Mouse (Mus musculus) stomach, embryonic 16.5 days (tissue): ENCODE measurements around the gene Ipo11. TPM values are rescaled to one million over a fixed set of nuclear protein-coding genes. Genes with fewer than 3 reads are reported as not detected.

Experiments
- ATAC-seq: fragments of 200-750 bp; cut with Nextera tagmentation; 2 replicates; pipeline ENCODE4 v1.8.0; 2017; ENCODE audit warnings: moderate number of reproducible peaks, moderate TSS enrichment; ENCODE audit not compliant: insufficient read depth, low FRiP score
- H3K27ac ChIP-seq: fragments of 300-500 bp; sonication (generic); 2 replicates; pipeline ENCODE4 v1.5.1; 2014; ENCODE audit warnings: low read length
- H3K27me3 ChIP-seq: fragments of 300-500 bp; sonication (generic); 2 replicates; pipeline ENCODE4 v1.6.1; 2014; ENCODE audit warnings: low read length, control low read depth, mixed read lengths; ENCODE audit not compliant: control insufficient read depth, insufficient read depth
- H3K36me3 ChIP-seq: fragments of 300-500 bp; sonication (generic); 2 replicates; pipeline ENCODE4 v1.6.1; 2014; ENCODE audit warnings: low read length; ENCODE audit not compliant: control insufficient read depth, insufficient read depth
- H3K4me1 ChIP-seq: fragments of 300-500 bp; sonication (generic); 2 replicates; pipeline ENCODE4 v1.6.1; 2014; ENCODE audit warnings: low read length, control low read depth, mixed read lengths; ENCODE audit not compliant: control insufficient read depth, insufficient read depth
- H3K4me2 ChIP-seq: fragments of 300-500 bp; sonication (generic); 2 replicates; pipeline ENCODE4 v1.6.1; 2014; ENCODE audit warnings: low read depth, low read length, mixed read lengths
- H3K4me3 ChIP-seq: fragments of 300-500 bp; sonication (generic); replicated peaks from 2 replicates; pipeline ENCODE4 v1.5.1; 2014; ENCODE audit warnings: mild to moderate bottlenecking, low read length
- H3K9ac ChIP-seq: fragments of 300-500 bp; sonication (generic); 2 replicates; pipeline ENCODE4 v1.6.1; 2014; ENCODE audit warnings: low read length
- H3K9me3 ChIP-seq: fragments of 300-500 bp; sonication (generic); replicated peaks from 2 replicates; pipeline ENCODE4 v1.6.1; 2016; ENCODE audit warnings: low read length, control low read depth; ENCODE audit not compliant: control insufficient read depth
- WGBS: fragments of 180-500 bp; shearing (Covaris S2); extraction: QIAGEN DNeasy Blood & Tissue Kit; methylation state at CpG from one replicate; pipeline ENCODE4 v1.1.7; 2014; 5-methylcytosine and 5-hydroxymethylcytosine counted together
- polyA plus RNA-seq: library from polyadenylated mRNA; unstranded; fragments of >200 nt; fragmentation: Nextera tagmentation; extraction: Ambion mirVana; gene quantifications from 2 replicates; pipeline ENCODE4 v1.2.1, GENCODE M21; 2015

Gene Ipo11
- polyA plus RNA-seq, 1 experiment from 2014 or later = 43.9 TPM

DNA sequence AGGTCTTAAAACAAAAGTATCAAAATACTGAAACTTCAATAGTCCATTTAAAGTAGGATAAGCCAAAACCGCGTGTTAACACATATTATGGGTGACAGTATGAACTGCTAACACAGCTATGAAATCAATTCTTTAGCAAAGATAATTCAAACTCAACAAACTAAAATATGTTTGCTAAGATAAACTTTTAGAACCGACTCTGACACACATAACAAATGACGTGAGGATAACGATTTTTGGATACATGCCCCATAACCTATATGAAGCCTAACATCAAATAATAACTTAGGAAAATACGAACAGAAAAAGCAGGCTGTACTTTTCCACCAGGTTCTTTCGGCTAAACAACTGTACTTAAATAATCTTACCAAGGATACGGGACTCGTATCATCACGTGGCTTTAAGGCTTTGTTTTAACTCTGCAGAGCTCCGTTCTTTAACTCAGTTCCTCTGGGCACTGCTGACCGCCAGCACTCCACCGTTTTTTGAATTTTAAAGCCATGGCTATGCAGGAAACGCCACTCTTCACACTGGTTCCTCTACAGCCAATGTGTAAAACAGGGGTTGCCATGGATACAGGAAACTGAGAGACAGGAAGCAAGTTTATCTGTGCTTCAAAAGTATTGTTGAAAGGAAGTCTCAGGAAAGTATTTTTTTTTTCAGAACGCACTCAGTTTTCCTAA is 100.8 kb downstream of the Ipo11 start:
- no peaks in the 10 kb centered on the region for H3K36me3 ChIP-seq
- H3K4me3 ChIP-seq = peak overlapping the region; percentile 24
- H3K27ac ChIP-seq = no peak overlapping the region
- no peaks in the 10 kb centered on the region for H3K9me3 ChIP-seq
- 43% methylated on average over 15 of the region's 15 CpGs for WGBS
- no peaks in the 10 kb centered on the region for H3K27me3 ChIP-seq
- no peaks in the 10 kb centered on the region for H3K4me1 ChIP-seq
- ATAC-seq = peak; percentile 62; the same call in 1 of the 2 replicates
- peak overlapping the region; percentile 27; the same call in 1 of the 2 replicates for H3K4me2 ChIP-seq
- peak overlapping the region; percentile 43; the same call in 1 of the 2 replicates for H3K9ac ChIP-seq

- Histone ChIP-seq H3K27me3 (no peaks in the 10 kb centered on the region), H3K9me3 (no peaks in the 10 kb centered on the region), H3K36me3 (no peaks in the 10 kb centered on the region), H3K4me3 (no peak overlapping the region), H3K4me1 (no peaks in the 10 kb centered on the region), H3K4me2 (no peak overlapping the region), H3K9ac (no peak overlapping the region), H3K27ac (no peak overlapping the region)
- no peak for ATAC-seq
- 21% methylated on average over 6 of the region's 6 CpGs for WGBS
Measured at GRCm38 (mm10) chr13:106830029-106830428, 106.7 kb downstream of the Ipo11 start.

GRCm38 (mm10) chr13:106829327-106829997 is 107.3 kb downstream of the Ipo11 start:
- 56% methylated on average over 12 of the region's 12 CpGs for WGBS

DNA sequence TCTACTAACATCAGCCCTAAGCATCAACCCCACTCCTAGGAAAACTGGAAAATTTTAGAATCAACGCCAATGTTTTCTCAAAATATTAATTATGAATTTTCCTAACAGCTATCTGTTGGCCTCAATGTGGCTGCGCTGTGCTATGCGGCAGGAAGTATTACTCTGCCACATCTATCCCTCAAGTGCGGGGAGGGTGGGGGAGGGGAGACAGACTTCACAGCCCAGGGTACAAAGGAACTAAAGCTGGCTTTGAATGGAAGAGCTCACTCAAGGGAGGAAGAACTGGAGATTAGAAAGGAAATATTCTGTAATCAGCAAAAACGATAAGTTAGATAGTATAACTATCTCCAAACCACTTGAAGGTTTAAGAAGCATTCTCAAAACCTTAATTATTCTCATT is 111.1 kb downstream of the Ipo11 start:
- H3K9me3 ChIP-seq = no peaks in the 10 kb centered on the region
- no peak overlapping the region for H3K9ac ChIP-seq
- no peaks in the 10 kb centered on the region for H3K36me3 ChIP-seq
- H3K27ac ChIP-seq = no peak overlapping the region
- no peaks in the 10 kb centered on the region for H3K4me1 ChIP-seq
- no peak for ATAC-seq
- H3K27me3 ChIP-seq = no peaks in the 10 kb centered on the region
- no peak overlapping the region for H3K4me3 ChIP-seq
- WGBS = 82% methylated on average over 5 of the region's 5 CpGs
- no peak overlapping the region for H3K4me2 ChIP-seq

More at GRCm38 (mm10) chr13:106829327-106829997, 107.3 kb downstream of the Ipo11 start:
- H3K36me3 ChIP-seq = no peaks in the 10 kb centered on the region
- H3K27ac ChIP-seq = no peak overlapping the region
- ATAC-seq = no peak
- H3K9me3 ChIP-seq = no peaks in the 10 kb centered on the region
- no peaks in the 10 kb centered on the region for H3K27me3 ChIP-seq
- H3K4me2 ChIP-seq = no peak overlapping the region
- H3K4me3 ChIP-seq = no peak overlapping the region
- H3K4me1 ChIP-seq = no peaks in the 10 kb centered on the region
- H3K9ac ChIP-seq = no peak overlapping the region

GRCm38 (mm10) chr13:106823875-106824191 is 112.9 kb downstream of the Ipo11 start:
- H3K27me3 ChIP-seq = no peaks in the 10 kb centered on the region
- H3K4me2 ChIP-seq = no peak overlapping the region
- 91% methylated on average over 2 of the region's 2 CpGs for WGBS
- H3K9me3 ChIP-seq = no peaks in the 10 kb centered on the region
- no peak overlapping the region for H3K4me3 ChIP-seq
- no peaks in the 10 kb centered on the region for H3K4me1 ChIP-seq
- ATAC-seq = no peak
- H3K9ac ChIP-seq = no peak overlapping the region
- H3K36me3 ChIP-seq = no peaks in the 10 kb centered on the region
- H3K27ac ChIP-seq = no peak overlapping the region

GRCm38 (mm10) chr13:106823121-106823874 is 113.5 kb downstream of the Ipo11 start:
- no peak overlapping the region for H3K4me2 ChIP-seq
- 93% methylated on average over 12 of the region's 12 CpGs for WGBS
- H3K4me3 ChIP-seq = no peak overlapping the region
- no peak for ATAC-seq
- no peaks in the 10 kb centered on the region for H3K36me3 ChIP-seq
- no peak overlapping the region for H3K27ac ChIP-seq
- H3K9ac ChIP-seq = no peak overlapping the region
- H3K27me3 ChIP-seq = no peaks in the 10 kb centered on the region
- H3K4me1 ChIP-seq = no peaks in the 10 kb centered on the region
- H3K9me3 ChIP-seq = no peaks in the 10 kb centered on the region

DNA sequence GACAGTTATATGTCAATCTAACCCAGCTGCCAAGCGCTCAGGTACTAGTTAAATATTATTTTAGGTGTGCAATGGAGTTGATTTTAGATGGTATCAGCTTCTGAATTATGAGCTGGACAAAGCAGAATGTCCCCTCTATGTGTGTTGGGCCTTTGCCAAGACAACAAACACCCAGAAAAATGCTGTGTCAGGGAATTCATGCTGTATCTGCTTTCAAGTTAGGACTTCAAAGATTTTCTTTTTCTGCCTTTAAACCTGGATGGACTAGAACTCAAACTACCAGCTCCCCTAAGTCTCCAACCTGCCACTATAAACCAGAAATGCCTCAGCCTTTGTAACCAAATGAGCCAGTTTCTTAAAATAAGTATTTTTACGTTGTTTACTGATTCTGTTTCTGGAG is 116.6 kb downstream of the Ipo11 start:
- no peak overlapping the region for H3K27ac ChIP-seq
- ATAC-seq = no peak

DNA sequence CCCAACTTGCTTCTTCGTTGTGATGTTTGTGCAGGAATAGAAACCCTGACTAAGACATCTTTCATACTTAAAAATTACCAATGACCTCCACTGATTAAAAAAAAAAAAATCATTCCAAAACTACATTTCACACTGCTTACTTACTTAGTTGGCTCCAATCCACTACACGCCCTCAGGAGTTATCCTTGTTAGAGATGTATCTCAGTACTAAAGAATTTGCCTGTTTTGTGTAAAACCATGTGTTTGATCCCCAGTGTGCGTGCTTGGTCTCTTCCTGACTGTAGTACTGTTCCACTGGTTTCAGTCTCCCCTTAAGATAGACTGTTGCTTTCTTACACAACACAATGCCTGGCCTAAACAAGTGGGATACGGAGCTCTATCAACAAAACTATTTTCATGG is 117.0 kb downstream of the Ipo11 start:
- 80% methylated on average over 4 of the region's 4 CpGs for WGBS
- Histone ChIP-seq H3K4me1 (no peaks in the 10 kb centered on the region), H3K36me3 (no peaks in the 10 kb centered on the region), H3K9me3 (no peaks in the 10 kb centered on the region), H3K9ac (no peak overlapping the region), H3K27me3 (no peaks in the 10 kb centered on the region), H3K27ac (no peak overlapping the region), H3K4me3 (no peak overlapping the region), H3K4me2 (no peak overlapping the region)
- ATAC-seq = no peak

More for the DNA sequence above, 116.6 kb downstream of the Ipo11 start:
- WGBS = 80% methylated on average over 2 of the region's 2 CpGs
- no peaks in the 10 kb centered on the region for H3K4me1 ChIP-seq
- no peak overlapping the region for H3K4me2 ChIP-seq
- no peak overlapping the region for H3K9ac ChIP-seq
- no peak overlapping the region for H3K4me3 ChIP-seq
- no peaks in the 10 kb centered on the region for H3K27me3 ChIP-seq
- no peaks in the 10 kb centered on the region for H3K36me3 ChIP-seq
- no peaks in the 10 kb centered on the region for H3K9me3 ChIP-seq

GRCm38 (mm10) chr13:106817066-106817465 is 119.7 kb downstream of the Ipo11 start:
- Histone ChIP-seq H3K9ac (no peak overlapping the region), H3K4me2 (no peak overlapping the region), H3K36me3 (no peaks in the 10 kb centered on the region), H3K27me3 (no peaks in the 10 kb centered on the region), H3K27ac (no peak overlapping the region), H3K9me3 (no peaks in the 10 kb centered on the region), H3K4me3 (no peak overlapping the region), H3K4me1 (no peaks in the 10 kb centered on the region)
- no peak for ATAC-seq
- 89% methylated on average over 5 of the region's 5 CpGs for WGBS
